8 mouse cellular contexts compared by ENCODE assay signal in genomic region chr11:115181913-115182638, GRCm38 (mm10). TPM values are rescaled to one million over a fixed set of nuclear protein-coding genes. Genes with fewer than 3 reads are reported as not detected.
DNase-seq lines count a peak whose midpoint lies in the region; ATAC-seq and TF ChIP-seq lines count a peak whose summit lies in the region.

No protein-coding gene starts in this region.

- 23% methylated on average over 12 of the region's 12 CpGs for WGBS in midbrain, embryonic 11.5 days
- 22% methylated on average over 12 of the region's 12 CpGs for WGBS in midbrain, embryonic 15.5 days
- 17% methylated on average over 12 of the region's 12 CpGs for WGBS in intestine, embryonic 16.5 days
- WGBS in liver, adult 2 months, result 10% methylated on average over 12 of the region's 12 CpGs

- DNase-seq in midbrain, embryonic 11.5 days (ENCODE audit: low spot score, missing footprints), result peak; percentile 98
- peak; percentile 63 to 76 for DNase-seq in adrenal gland, postnatal 4 days (ENCODE audit: low spot score in 2 of 2)
- DNase-seq in liver, adult 2 months (ENCODE audit: extremely low read depth, low read depth, low spot score), result peak; percentile 56
- DNase-seq in ovary, postnatal 14 days (ENCODE audit: low spot score), result peak; percentile 88
- peak; percentile 93 for DNase-seq in thymus, postnatal 14 days

- H3K79me2 ChIP-seq in liver, adult 2 months (ENCODE audit: control insufficient read depth, insufficient read depth, low read length), result no peaks in the 10 kb centered on the region

- no peak overlapping the region for H3K4me2 ChIP-seq in midbrain, embryonic 11.5 days
- H3K4me2 ChIP-seq in midbrain, embryonic 15.5 days, result no peak overlapping the region
- no peak overlapping the region for H3K4me2 ChIP-seq in intestine, embryonic 16.5 days (ENCODE audit: low read depth, low read length)

- H3K4me1 ChIP-seq in midbrain, embryonic 11.5 days (ENCODE audit: control insufficient read depth, insufficient read depth, low read length), result peaks cover 16% of the 10 kb centered on the region
- peaks cover 20% of the 10 kb centered on the region for H3K4me1 ChIP-seq in midbrain, embryonic 15.5 days
- 0 out of 2 replicates have a peak, but pooled peaks cover 3% of the 10 kb centered on the region for H3K4me1 ChIP-seq in embryonic fibroblast, embryonic 13.5 days (ENCODE audit: control insufficient read depth, insufficient read depth, low read length)
- H3K4me1 ChIP-seq in intestine, embryonic 16.5 days (ENCODE audit: control insufficient read depth, insufficient read depth, low read length), result peaks cover 41% of the 10 kb centered on the region
- peaks cover 32% of the 10 kb centered on the region for H3K4me1 ChIP-seq in liver, adult 2 months (ENCODE audit: control insufficient read depth, insufficient read depth, low read length)

- H3K27me3 ChIP-seq in midbrain, embryonic 11.5 days (ENCODE audit: control insufficient read depth, insufficient read depth, low read length), result no peaks in the 10 kb centered on the region
- no peaks in the 10 kb centered on the region for H3K27me3 ChIP-seq in midbrain, embryonic 15.5 days (replicated peaks)
- H3K27me3 ChIP-seq in intestine, embryonic 16.5 days (replicated peaks; ENCODE audit: control insufficient read depth, insufficient read depth, low read length), result no peaks in the 10 kb centered on the region
- H3K27me3 ChIP-seq in liver, adult 2 months (ENCODE audit: control insufficient read depth, insufficient read depth, low read length), result no peaks in the 10 kb centered on the region

- ATAC-seq in midbrain, embryonic 11.5 days (ENCODE audit: low FRiP score), result no peak
- ATAC-seq in midbrain, embryonic 15.5 days (replicated peaks), result no peak
- peak; percentile 28 for ATAC-seq in intestine, embryonic 16.5 days

- peak; percentile 98 for TF ChIP-seq CTCF in embryonic fibroblast, embryonic 13.5 days (IDR thresholded peaks at IDR 0.05; ENCODE audit: borderline replicate concordance, insufficient read depth, low read length)
- TF ChIP-seq CTCF in liver, adult 2 months (IDR thresholded peaks at IDR 0.05; ENCODE audit: low read depth, low read length), result peak; percentile 98

- H3K4me3 ChIP-seq in midbrain, embryonic 11.5 days (ENCODE audit: low read depth, low read length), result no peak overlapping the region
- no peak overlapping the region for H3K4me3 ChIP-seq in midbrain, embryonic 15.5 days
- H3K4me3 ChIP-seq in embryonic fibroblast, embryonic 13.5 days (ENCODE audit: insufficient read depth, low read length), result no peak overlapping the region
- no peak overlapping the region for H3K4me3 ChIP-seq in intestine, embryonic 16.5 days (ENCODE audit: low read length)
- no peak overlapping the region for H3K4me3 ChIP-seq in liver, adult 2 months (ENCODE audit: insufficient read depth, low read depth, low read length)

- H3K9ac ChIP-seq in midbrain, embryonic 11.5 days (ENCODE audit: low read length), result no peak overlapping the region
- H3K9ac ChIP-seq in midbrain, embryonic 15.5 days, result no peak overlapping the region
- H3K9ac ChIP-seq in intestine, embryonic 16.5 days (ENCODE audit: low read depth, low read length), result 0 out of 2 replicates have a peak overlapping the region, but pooled peaks have one; percentile 1
- H3K9ac ChIP-seq in liver, adult 2 months (ENCODE audit: low read depth, low read length), result 0 out of 2 replicates have a peak overlapping the region, but pooled peaks have one; percentile 11

- no peak overlapping the region for H3K27ac ChIP-seq in midbrain, embryonic 11.5 days (ENCODE audit: low read depth, low read length)
- no peak overlapping the region for H3K27ac ChIP-seq in midbrain, embryonic 15.5 days
- no peak overlapping the region for H3K27ac ChIP-seq in embryonic fibroblast, embryonic 13.5 days (ENCODE audit: insufficient read depth, low read length)
- H3K27ac ChIP-seq in intestine, embryonic 16.5 days (ENCODE audit: low read length), result peak overlapping the region; percentile 68
- peak overlapping the region; percentile 14 for H3K27ac ChIP-seq in liver, adult 2 months (replicated peaks; ENCODE audit: insufficient read depth, low read depth, low read length)

- no peak for TF ChIP-seq POLR2A in embryonic fibroblast, embryonic 13.5 days (IDR thresholded peaks at IDR 0.05; ENCODE audit: low read depth, low read length)
- no peak for TF ChIP-seq POLR2A in liver, adult 2 months (IDR thresholded peaks at IDR 0.05; ENCODE audit: extremely low read depth, insufficient read depth, low read length)

- H3K9me3 ChIP-seq in midbrain, embryonic 11.5 days (ENCODE audit: control insufficient read depth, low read length), result no peaks in the 10 kb centered on the region
- H3K9me3 ChIP-seq in midbrain, embryonic 15.5 days, result no peaks in the 10 kb centered on the region
- H3K9me3 ChIP-seq in intestine, embryonic 16.5 days (ENCODE audit: control insufficient read depth, low read length), result no peaks in the 10 kb centered on the region

- H3K36me3 ChIP-seq in midbrain, embryonic 11.5 days (ENCODE audit: control insufficient read depth, insufficient read depth, low read length), result no peaks in the 10 kb centered on the region
- H3K36me3 ChIP-seq in midbrain, embryonic 15.5 days (replicated peaks), result no peaks in the 10 kb centered on the region
- H3K36me3 ChIP-seq in intestine, embryonic 16.5 days (ENCODE audit: control insufficient read depth, insufficient read depth, low read length), result no peaks in the 10 kb centered on the region; the same call in 1 of the 2 replicates
- peaks cover 18% of the 10 kb centered on the region for H3K36me3 ChIP-seq in liver, adult 2 months (ENCODE audit: control insufficient read depth, insufficient read depth, low read length)

RNA-seq across cellular contexts. Expression of gene Tmem104, which starts 5.2 kb away (rescaled TPM):
- 6.2 and 9.2 TPM in 2 replicates for polyA plus RNA-seq in midbrain, embryonic 11.5 days (2014; fragmentation: Nextera tagmentation; extraction: Ambion mirVana)
- polyA plus RNA-seq in midbrain, embryonic 15.5 days (2015; fragmentation: Nextera tagmentation; extraction: Ambion mirVana), result 12.6 and 15.3 TPM in 2 replicates
- 10 to 100 TPM; 11.9 to 12.0 TPM for total RNA-seq in adrenal gland, postnatal 4 days (2021)
- polyA plus RNA-seq in embryonic fibroblast, embryonic 13.5 days (2011; ENCODE audit: insufficient read length, low read depth, missing spikeins), result 11.6 and 13.3 TPM in 2 replicates
- polyA plus RNA-seq in intestine, embryonic 16.5 days (2015; fragmentation: Nextera tagmentation; extraction: Ambion mirVana), result 11.6 and 13.2 TPM in 2 replicates
- total RNA-seq in liver, adult 2 months (2014; rRNA removed), result 5.3 and 8.1 TPM in 2 replicates
- polyA plus RNA-seq in liver, adult 2 months (2012; rRNA removed), result 8.7 and 9.1 TPM in 2 replicates

RNA-seq across cellular contexts. Expression of gene Nat9, which starts 5.6 kb away (rescaled TPM):
- 17.7 and 19.2 TPM in 2 replicates for polyA plus RNA-seq in midbrain, embryonic 11.5 days (2014; fragmentation: Nextera tagmentation; extraction: Ambion mirVana)
- 22.5 and 25.5 TPM in 2 replicates for polyA plus RNA-seq in midbrain, embryonic 15.5 days (2015; fragmentation: Nextera tagmentation; extraction: Ambion mirVana)
- 10 to 100 TPM; 21.6 to 22.1 TPM for total RNA-seq in adrenal gland, postnatal 4 days (2021)
- 13.3 and 20.7 TPM in 2 replicates for polyA plus RNA-seq in embryonic fibroblast, embryonic 13.5 days (2011; ENCODE audit: insufficient read length, low read depth, missing spikeins)
- polyA plus RNA-seq in intestine, embryonic 16.5 days (2015; fragmentation: Nextera tagmentation; extraction: Ambion mirVana), result 24.9 and 26.5 TPM in 2 replicates
- total RNA-seq in liver, adult 2 months (2014; rRNA removed), result 42.7 and 43.7 TPM in 2 replicates
- polyA plus RNA-seq in liver, adult 2 months (2012; rRNA removed), result 28.7 and 35.2 TPM in 2 replicates

RNA-seq across cellular contexts. Expression of gene Slc9a3r1, which starts 18.9 kb away (rescaled TPM):
- 26.8 and 32.0 TPM in 2 replicates for polyA plus RNA-seq in midbrain, embryonic 11.5 days (2014; fragmentation: Nextera tagmentation; extraction: Ambion mirVana)
- 46.4 and 54.6 TPM in 2 replicates for polyA plus RNA-seq in midbrain, embryonic 15.5 days (2015; fragmentation: Nextera tagmentation; extraction: Ambion mirVana)
- total RNA-seq in adrenal gland, postnatal 4 days (2021), result 10 to 100 TPM; 28.9 to 37.6 TPM
- 22.3 and 23.4 TPM in 2 replicates for polyA plus RNA-seq in embryonic fibroblast, embryonic 13.5 days (2011; ENCODE audit: insufficient read length, low read depth, missing spikeins)
- polyA plus RNA-seq in intestine, embryonic 16.5 days (2015; fragmentation: Nextera tagmentation; extraction: Ambion mirVana), result 380 and 424 TPM in 2 replicates
- total RNA-seq in liver, adult 2 months (2014; rRNA removed), result 113 and 117 TPM in 2 replicates
- polyA plus RNA-seq in liver, adult 2 months (2012; rRNA removed), result 130 and 177 TPM in 2 replicates

RNA-seq across cellular contexts. Expression of gene Cd300lf, which starts 48.3 kb away (rescaled TPM):
- not detected in 2 replicates for polyA plus RNA-seq in midbrain, embryonic 11.5 days (2014; fragmentation: Nextera tagmentation; extraction: Ambion mirVana)
- 0.20 and 0.27 TPM in 2 replicates for polyA plus RNA-seq in midbrain, embryonic 15.5 days (2015; fragmentation: Nextera tagmentation; extraction: Ambion mirVana)
- 1 to 10 TPM; 2.0 to 2.2 TPM for total RNA-seq in adrenal gland, postnatal 4 days (2021)
- polyA plus RNA-seq in embryonic fibroblast, embryonic 13.5 days (2011; ENCODE audit: insufficient read length, low read depth, missing spikeins), result 0.81 TPM in 1 of 2 replicates, not detected in the other
- 1.2 and 1.6 TPM in 2 replicates for polyA plus RNA-seq in intestine, embryonic 16.5 days (2015; fragmentation: Nextera tagmentation; extraction: Ambion mirVana)
- total RNA-seq in liver, adult 2 months (2014; rRNA removed), result 1.2 and 1.5 TPM in 2 replicates
- 0.54 and 1.1 TPM in 2 replicates for polyA plus RNA-seq in liver, adult 2 months (2012; rRNA removed)

Comparison
In these comparisons a context has a peak if more than half of its experiments do, and no peak if none do; other contexts are left out.
1. H3K27ac ChIP-seq: peak in intestine, embryonic 16.5 days (single experiment) and liver, adult 2 months (single experiment); none in midbrain, embryonic 11.5 days (single experiment), midbrain, embryonic 15.5 days (single experiment) and embryonic fibroblast, embryonic 13.5 days (single experiment).
2. H3K9ac ChIP-seq: peak in intestine, embryonic 16.5 days (single experiment) and liver, adult 2 months (single experiment); none in midbrain, embryonic 11.5 days (single experiment) and midbrain, embryonic 15.5 days (single experiment).
3. Peak in every context shown above with its lines, with median percentiles within 50 percentile points of each other: DNase-seq.